Mouse (Mus musculus) layer of hippocampus, adult 9-10 months (tissue): ENCODE data around the gene March5.
"Not testable (repeated sequence)": the region's sequence is repeated elsewhere in the genome, so short reads cannot be mapped to it uniquely, and the experiment has no call there.

Experiments used
- DNase-seq: peaks from one replicate; pipeline ENCODE4 v3.0.0; 2022; ENCODE audit warnings: low spot score

Gene March5

GRCm38 (mm10) chr19:37207303-37208175 lies at the start of gene March5:
March5 (plus strand) TSS chr19:37207543.
- peak; percentile 43 for DNase-seq

DNA sequence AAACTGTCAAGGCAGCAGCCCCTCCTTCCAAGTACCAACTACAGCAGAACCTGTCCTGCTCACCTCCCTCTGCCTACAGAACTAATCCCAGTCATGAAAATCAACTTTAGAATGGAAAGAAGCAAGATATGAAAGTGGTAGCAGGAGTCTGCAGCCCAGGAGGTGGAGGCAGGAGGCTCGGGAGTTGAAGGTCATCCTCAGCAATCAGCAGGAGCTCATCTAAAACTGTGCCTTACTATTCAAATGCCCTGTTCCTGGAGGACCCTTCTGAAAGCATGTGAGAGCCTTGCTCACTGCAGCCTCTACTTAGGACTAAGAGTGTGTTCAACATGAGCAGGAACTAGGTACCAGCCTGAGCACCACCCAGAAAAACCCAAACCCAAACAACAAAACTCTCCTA lies 35.2 kb upstream of the March5 start:
- DNase-seq, result no peak

DNA sequence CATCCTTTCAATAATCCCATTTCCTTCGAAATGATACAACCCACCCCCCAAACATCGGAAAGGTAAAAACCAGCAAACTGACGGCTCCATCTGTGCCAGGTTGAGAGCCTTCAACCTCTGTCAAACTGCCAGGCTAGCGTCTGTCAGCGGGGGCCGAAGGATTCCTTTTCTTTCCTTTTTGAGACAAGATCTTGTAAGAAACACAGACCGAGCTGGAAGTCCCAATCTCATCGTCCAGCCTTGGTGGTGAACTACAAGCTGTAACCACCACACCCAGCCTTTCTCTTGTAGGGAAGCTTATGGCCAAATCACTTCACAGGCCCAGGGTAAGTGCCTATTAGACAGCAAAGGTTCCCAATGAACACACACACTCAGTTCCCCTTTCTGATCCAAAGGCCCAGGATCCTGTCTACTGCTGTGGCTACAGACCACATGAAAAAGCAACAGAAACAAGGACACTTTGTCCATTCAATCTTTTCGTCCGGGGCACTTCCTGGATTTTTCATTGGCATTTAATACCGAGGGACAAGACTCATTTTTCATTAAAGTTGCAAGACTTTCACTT lies 34.7 kb upstream of the March5 start:
- no peak for DNase-seq

GRCm38 (mm10) chr19:37173331-37174115 lies 33.8 kb upstream of the March5 start:
- DNase-seq, result no peak

- no peak for DNase-seq
Observed at GRCm38 (mm10) chr19:37174116-37174715, 33.1 kb upstream of the March5 start.

DNA sequence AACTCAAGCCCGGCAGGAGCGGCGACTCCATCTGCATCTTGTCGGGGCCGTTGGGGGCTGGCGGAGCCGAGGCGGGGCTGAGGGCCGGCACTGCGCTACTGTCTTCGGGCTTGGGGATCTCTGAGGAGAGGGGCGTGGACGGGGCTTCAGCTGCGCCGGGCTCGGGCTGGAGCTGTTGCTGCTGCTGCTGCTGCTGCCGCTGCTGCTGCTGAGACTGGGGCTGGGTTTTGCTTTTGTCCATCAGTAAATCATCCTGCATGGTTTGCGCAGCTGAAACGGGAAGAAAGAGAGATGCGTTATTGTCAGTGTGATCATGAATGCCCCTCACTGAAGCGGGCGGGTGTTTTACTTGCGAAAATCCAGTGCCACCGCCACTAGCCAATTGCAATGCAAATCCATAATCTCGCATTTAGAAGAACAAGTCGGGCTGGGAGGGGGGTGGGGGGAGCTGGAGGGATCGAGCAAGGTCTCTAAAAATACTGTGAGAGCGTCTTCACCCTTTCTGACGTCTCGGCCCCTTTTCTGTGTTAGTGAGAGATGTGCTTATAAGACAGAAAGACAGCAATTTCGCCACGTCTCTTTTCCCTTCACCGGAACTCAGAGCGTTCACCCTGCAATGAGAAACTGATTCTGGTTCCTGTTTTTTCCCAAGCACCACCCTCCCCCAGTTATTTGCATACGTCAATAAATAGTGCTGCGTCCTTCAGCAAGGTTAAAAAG lies 32.5 kb upstream of the March5 start:
- no peak for DNase-seq

DNA sequence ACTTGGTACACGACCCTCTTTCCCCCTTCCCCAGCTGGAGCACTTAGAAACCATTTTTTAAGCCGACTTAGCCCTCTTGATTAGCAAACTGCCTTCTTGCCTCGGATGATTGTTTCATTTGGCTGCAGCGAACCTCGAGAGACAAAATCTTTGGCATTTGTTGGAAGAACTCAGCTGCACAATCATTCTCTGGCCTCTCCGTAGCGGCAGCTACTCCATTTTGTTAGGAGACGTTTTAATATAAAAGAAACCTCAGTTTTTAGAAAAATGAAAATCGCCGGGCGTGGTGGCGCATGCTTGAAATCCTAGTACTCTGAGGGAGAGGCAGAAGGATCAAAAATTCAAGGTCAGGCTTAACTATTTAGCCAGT lies 31.9 kb upstream of the March5 start:
- no peak for DNase-seq

GRCm38 (mm10) chr19:37175919-37176318 lies 31.4 kb upstream of the March5 start:
- DNase-seq, result no peak

- DNase-seq, result no peak
Observed at GRCm38 (mm10) chr19:37176879-37177462, 30.4 kb upstream of the March5 start.

DNA sequence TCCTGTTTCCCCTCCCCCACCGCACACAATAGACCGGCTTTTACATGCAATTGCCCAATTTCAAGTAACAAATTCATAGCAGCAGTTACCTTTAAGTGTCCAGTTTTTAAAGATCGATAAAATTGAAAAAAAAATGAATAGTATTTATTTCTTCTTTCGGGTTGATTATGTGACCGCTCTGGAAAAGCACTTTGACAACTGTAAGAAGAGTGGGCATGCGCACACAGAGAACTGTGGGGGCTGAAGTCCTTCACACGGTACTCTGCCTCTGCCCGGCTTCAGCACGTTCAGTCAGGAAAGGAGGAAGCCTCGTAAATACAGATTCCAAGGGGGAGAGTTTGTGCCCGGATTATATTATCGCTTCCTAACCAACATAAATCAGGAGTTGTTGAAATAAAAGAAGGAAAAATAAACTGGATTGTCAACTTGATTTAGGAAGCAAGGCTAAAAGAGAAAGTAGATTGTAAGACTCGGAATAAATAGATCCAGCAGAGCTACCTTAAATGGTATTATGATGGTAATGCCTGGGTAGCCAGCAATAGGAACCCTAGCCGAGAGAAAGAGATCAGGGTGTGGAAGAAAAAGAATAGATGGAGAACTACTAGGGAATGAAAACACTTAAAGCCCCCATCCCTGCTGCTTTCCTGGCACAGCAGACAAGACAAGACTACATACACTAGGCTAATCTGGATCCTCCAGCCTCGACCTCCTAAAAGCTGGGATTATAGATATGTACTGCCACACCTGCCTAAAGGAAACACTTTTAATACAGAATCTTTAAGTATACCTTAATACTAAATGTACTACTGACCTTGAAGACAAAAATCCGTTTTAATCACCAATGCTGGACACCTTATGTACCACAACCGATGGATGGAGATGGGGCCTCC lies 29.3 kb upstream of the March5 start:
- DNase-seq, result no peak

DNA sequence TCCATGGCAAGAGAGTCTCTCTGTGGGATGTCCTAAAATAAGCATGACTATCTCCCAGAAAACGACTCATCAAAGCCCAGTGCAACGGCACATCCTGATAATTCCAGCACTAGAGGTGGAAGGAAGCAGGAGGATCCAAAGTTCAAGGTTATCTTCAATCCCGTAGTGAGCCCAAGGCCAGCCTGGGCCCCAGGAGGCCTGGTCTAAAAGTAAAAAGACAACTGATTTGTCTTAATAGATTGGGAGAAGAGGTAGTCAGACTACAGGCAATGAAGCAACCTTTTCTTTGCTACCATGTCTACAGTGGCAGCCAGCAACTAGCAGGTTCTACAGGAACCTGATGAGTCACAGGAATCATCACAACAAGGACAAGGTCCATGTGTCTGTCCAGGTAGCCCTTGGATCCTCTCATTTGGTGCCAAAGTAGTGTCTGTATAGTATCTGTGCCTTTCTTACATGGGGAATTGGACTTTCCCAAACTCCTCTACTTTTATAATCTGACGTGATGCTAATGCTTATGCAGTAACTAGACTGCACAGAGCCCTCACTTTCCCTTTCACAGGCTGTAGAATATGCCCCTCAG lies 18.9 kb upstream of the March5 start:
- no peak for DNase-seq

DNA sequence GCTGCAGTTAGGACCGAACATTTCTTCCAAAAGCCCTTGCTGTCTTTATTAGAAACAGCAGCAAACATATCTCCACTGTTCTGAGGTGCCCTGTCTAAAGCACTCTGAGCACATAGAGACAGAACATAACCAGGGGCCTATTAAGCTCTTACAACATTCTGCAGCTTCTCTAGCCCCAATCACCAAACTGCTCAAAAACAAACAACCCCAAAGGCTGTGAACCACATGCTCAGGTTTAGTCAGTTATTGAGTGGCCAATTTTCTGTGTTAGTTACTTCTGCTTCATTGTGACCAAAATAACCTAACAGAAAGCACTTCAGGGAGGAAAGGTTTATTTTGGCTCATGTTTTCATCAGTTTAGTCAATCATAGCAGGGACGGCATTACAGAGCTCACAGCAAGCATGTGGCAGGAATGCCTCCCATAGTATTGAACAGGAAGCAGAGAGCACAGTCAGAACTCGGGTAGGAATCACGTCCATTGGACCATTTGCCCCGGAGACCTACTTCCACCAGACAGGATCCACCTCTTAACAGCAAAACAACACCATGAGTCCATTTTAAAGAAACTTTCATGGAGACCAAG lies 14.8 kb upstream of the March5 start:
- no peak for DNase-seq

DNA sequence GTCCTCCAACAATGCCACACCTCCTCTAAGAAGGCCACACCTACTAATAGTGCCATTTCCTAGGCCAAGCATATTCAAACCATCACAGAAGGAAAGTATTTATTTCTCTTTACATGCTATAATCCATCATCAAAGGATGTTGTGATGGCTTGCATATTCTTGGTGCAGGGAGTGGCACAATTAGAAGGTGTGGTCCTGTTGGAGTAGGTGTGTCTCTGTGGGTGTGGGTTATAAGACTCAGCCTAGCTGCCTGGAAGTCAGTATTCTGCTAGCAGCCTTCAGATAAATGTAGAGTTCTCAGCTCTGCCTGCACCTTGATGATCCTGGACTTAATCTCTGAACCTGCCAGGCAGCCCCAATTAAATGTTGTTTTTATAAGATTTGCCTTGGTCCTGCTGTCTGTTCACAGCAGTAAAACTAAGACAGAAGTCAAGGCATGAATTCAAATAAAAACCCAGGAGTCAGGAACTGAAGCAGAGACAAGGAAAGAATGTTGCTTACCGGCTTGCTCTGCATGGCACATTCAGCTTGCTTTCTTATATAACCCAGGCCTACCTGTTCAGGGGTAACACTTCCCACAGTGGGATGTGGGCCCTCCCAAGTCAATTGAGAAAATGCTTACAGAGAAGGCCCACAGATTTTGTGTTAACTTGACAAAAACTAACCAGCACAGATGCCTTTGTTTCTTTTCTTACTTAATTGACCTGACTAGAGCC lies 9.0 kb upstream of the March5 start:
- no peak for DNase-seq

DNA sequence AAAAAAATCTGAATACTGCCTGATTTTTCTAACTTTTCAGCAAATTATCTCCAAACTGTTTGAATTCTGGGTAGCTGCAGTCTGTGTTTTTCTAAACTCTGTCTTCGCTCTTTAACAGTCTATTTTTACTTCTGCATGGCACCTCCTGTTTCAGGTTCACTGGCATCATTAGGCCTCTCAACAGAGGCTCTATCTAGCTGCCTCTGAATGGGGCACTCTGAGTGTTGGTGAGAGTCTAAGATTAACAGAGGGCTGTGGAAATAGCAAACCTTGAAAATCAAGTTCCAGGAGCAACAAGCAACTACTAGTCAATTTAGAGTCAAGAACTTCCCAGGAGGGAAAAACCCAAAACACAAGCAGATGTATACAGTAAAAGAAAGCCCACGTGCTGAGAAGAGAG lies 7.5 kb upstream of the March5 start:
- no peak for DNase-seq

DNA sequence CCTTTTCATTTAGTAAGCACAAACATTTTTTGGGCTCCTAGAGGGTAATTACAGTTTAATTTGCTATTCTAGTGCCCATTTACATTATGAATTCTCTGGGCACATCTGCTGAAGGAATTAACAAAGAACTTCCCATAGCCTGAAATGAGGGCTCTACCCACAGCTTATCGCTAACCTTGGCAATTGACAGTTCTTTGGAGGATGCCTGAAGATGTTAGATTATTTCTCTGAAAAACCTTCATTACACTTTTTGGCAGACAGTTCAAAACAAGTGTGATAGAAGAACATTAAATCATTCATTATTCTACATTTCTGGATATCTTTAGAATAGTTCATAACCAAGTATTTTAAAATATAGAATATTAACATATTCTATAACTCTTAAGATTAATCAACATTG lies 4.0 kb upstream of the March5 start:
- DNase-seq, result no peak

DNA sequence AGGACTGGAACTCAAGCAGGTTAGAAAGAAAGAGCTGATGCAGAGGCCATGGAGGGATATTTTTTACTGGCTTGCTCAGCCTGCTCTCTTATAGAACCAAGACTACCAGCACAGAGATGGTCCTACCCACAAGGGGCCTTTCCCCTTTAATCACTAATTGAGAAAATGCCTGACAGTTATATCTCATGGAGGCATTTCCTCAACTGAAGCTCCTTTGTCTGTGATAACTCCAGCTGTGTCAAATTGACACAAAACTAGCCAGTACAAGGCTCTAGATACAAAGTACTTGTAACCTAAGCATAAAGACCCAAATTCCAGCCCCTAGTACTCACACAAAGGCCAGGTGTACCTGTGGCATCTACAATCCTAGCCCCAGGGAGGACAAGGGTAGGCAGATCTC lies 2.2 kb upstream of the March5 start:
- DNase-seq, result not testable (repeated sequence)

- DNase-seq, result no peak
Observed at GRCm38 (mm10) chr19:37206641-37207302, 571 bp upstream of the March5 start.

DNA sequence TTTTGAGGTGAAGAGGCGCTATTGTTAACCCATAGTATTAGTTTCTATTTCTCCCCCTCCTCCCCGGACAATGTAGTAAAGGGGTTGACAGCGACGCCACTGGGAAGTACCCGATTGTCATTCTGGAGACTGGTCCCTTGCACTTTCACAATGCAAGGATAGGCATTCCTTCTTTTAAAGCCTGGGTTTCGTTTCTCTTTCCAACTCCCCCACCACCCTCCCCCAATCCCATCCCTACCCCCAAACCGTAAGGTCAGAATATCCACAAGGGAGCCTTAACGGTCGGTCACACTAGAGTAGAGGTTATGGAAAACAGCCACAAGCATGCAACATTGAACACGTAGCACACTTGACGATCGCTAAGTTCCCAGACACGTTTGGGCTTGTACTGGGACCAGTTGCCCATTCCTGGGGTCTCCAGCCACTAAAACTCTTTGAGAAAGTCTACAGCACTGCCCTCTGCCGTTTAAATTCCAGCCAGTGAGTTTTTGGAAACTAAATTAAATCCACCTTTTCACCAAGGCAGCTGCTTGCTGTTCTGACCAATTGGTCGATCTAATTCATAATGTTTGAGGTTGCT lies 923 bp downstream of the March5 start, which contains the start of gene Cpeb3:
TSS of gene Cpeb3 (minus strand) at position 426 of the 580 bp plus-strand sequence.
- DNase-seq, result no peak
